Mouse (Mus musculus): ENCODE measurements around the gene Grem1. TPM values are rescaled to one million over a fixed set of nuclear protein-coding genes. Genes with fewer than 3 reads are reported as not detected.

Grem1 gene
- polyA plus RNA-seq, 1 experiment, result 17.9 TPM

- no peak overlapping the region for H3K4me2 ChIP-seq (ENCODE audit: low read depth)
- H3ac ChIP-seq (ENCODE audit: control insufficient read depth, insufficient read length), result no peak overlapping the region
- no peaks in the 10 kb centered on the region for H3K36me3 ChIP-seq (ENCODE audit: control insufficient read depth, insufficient read depth)
- no peak overlapping the region for H3K4me3 ChIP-seq
- no peaks in the 10 kb centered on the region for H3K27me3 ChIP-seq (ENCODE audit: control insufficient read depth, insufficient read depth, insufficient read length)
- TF ChIP-seq TCF12 (IDR thresholded peaks at IDR 0.05; ENCODE audit: insufficient read depth, poor library complexity, severe bottlenecking) (no peak), USF1 (IDR thresholded peaks at IDR 0.05; ENCODE audit: low read depth) (no peak)
- no peaks in the 10 kb centered on the region for H3K79me2 ChIP-seq (ENCODE audit: control insufficient read depth, insufficient read depth)
Observed at GRCm38 (mm10) chr2:113803753-113804152, 45.3 kb upstream of the Grem1 start.

- Histone ChIP-seq H3K27me3 (ENCODE audit: control insufficient read depth, insufficient read depth, insufficient read length) (no peaks in the 10 kb centered on the region), H3K4me2 (ENCODE audit: low read depth) (no peak overlapping the region), H3ac (ENCODE audit: control insufficient read depth, insufficient read length) (no peak overlapping the region), H3K4me3 (no peak overlapping the region), H3K79me2 (ENCODE audit: control insufficient read depth, insufficient read depth) (no peaks in the 10 kb centered on the region), H3K36me3 (ENCODE audit: control insufficient read depth, insufficient read depth) (no peaks in the 10 kb centered on the region)
- TF ChIP-seq POLR2AphosphoS2 (IDR thresholded peaks at IDR 0.05; ENCODE audit: insufficient read length, low read depth), result no peak
- no peak for TF ChIP-seq MYOG (IDR thresholded peaks at IDR 0.05; ENCODE audit: control insufficient read depth in 1 of 3, insufficient read depth in 1 of 3, insufficient read length in 2 of 3, low read depth in 2 of 3)
- TF ChIP-seq TCF3 (IDR thresholded peaks at IDR 0.05; ENCODE audit: insufficient read length, low read depth), result no peak
- no peak for TF ChIP-seq MYOD1 (IDR thresholded peaks at IDR 0.05; ENCODE audit: control insufficient read depth in 1 of 3, insufficient read length in 2 of 3, low read depth in 2 of 3)
- no peak for TF ChIP-seq USF1 (IDR thresholded peaks at IDR 0.05; ENCODE audit: low read depth)
- TF ChIP-seq SRF (IDR thresholded peaks at IDR 0.05; ENCODE audit: control insufficient read depth, insufficient read length, low read depth), result no peak
- no peak for TF ChIP-seq MAX (IDR thresholded peaks at IDR 0.05; ENCODE audit: low read depth)
- TF ChIP-seq REST (IDR thresholded peaks at IDR 0.05; ENCODE audit: insufficient read depth, insufficient read length), result no peak
- no peak for TF ChIP-seq TCF12 (IDR thresholded peaks at IDR 0.05; ENCODE audit: insufficient read depth, poor library complexity, severe bottlenecking)
- TF ChIP-seq CEBPB (IDR thresholded peaks at IDR 0.05; ENCODE audit: insufficient read depth, poor library complexity, severe bottlenecking), result no peak
- TF ChIP-seq E2F4 (IDR thresholded peaks at IDR 0.05; ENCODE audit: insufficient read depth), result no peak
- no peak for TF ChIP-seq POLR2A (IDR thresholded peaks at IDR 0.05; ENCODE audit: insufficient read length, low read depth)
Observed at GRCm38 (mm10) chr2:113800846-113801245, 42.4 kb upstream of the Grem1 start.

- no peaks in the 10 kb centered on the region for H3K79me2 ChIP-seq (ENCODE audit: control insufficient read depth, insufficient read depth)
- H3K36me3 ChIP-seq (ENCODE audit: control insufficient read depth, insufficient read depth), result no peaks in the 10 kb centered on the region
- no peak overlapping the region for H3K4me2 ChIP-seq (ENCODE audit: low read depth)
- no peak overlapping the region for H3ac ChIP-seq (ENCODE audit: control insufficient read depth, insufficient read length)
- no peaks in the 10 kb centered on the region for H3K27me3 ChIP-seq (ENCODE audit: control insufficient read depth, insufficient read depth, insufficient read length)
- no peak overlapping the region for H3K4me3 ChIP-seq
- TF ChIP-seq MAX (IDR thresholded peaks at IDR 0.05; ENCODE audit: low read depth), result no peak
- no peak for TF ChIP-seq MYOG (IDR thresholded peaks at IDR 0.05; ENCODE audit: control insufficient read depth in 1 of 3, insufficient read depth in 1 of 3, insufficient read length in 2 of 3, low read depth in 2 of 3)
- TF ChIP-seq MYOD1 (IDR thresholded peaks at IDR 0.05; ENCODE audit: control insufficient read depth in 1 of 3, insufficient read length in 2 of 3, low read depth in 2 of 3), result no peak
- no peak for TF ChIP-seq TCF12 (IDR thresholded peaks at IDR 0.05; ENCODE audit: insufficient read depth, poor library complexity, severe bottlenecking)
- no peak for TF ChIP-seq SRF (IDR thresholded peaks at IDR 0.05; ENCODE audit: control insufficient read depth, insufficient read length, low read depth)
- TF ChIP-seq USF1 (IDR thresholded peaks at IDR 0.05; ENCODE audit: low read depth), result no peak
- no peak for TF ChIP-seq E2F4 (IDR thresholded peaks at IDR 0.05; ENCODE audit: insufficient read depth)
- no peak for TF ChIP-seq TCF3 (IDR thresholded peaks at IDR 0.05; ENCODE audit: insufficient read length, low read depth)
- TF ChIP-seq POLR2A (IDR thresholded peaks at IDR 0.05; ENCODE audit: insufficient read length, low read depth), result no peak
- TF ChIP-seq POLR2AphosphoS2 (IDR thresholded peaks at IDR 0.05; ENCODE audit: insufficient read length, low read depth), result no peak
- TF ChIP-seq CEBPB (IDR thresholded peaks at IDR 0.05; ENCODE audit: insufficient read depth, poor library complexity, severe bottlenecking), result no peak
- TF ChIP-seq REST (IDR thresholded peaks at IDR 0.05; ENCODE audit: insufficient read depth, insufficient read length), result no peak
Observed at GRCm38 (mm10) chr2:113798605-113799004, 40.2 kb upstream of the Grem1 start.

- no peak overlapping the region for H3K4me3 ChIP-seq
Observed at GRCm38 (mm10) chr2:113795186-113795585, 36.7 kb upstream of the Grem1 start.

GRCm38 (mm10) chr2:113793521-113793920 lies 35.1 kb upstream of the Grem1 start:
- no peaks in the 10 kb centered on the region for H3K27me3 ChIP-seq (ENCODE audit: control insufficient read depth, insufficient read depth, insufficient read length)
- H3K36me3 ChIP-seq (ENCODE audit: control insufficient read depth, insufficient read depth), result no peaks in the 10 kb centered on the region
- no peak overlapping the region for H3K4me3 ChIP-seq
- no peak overlapping the region for H3ac ChIP-seq (ENCODE audit: control insufficient read depth, insufficient read length)
- TF ChIP-seq USF1 (IDR thresholded peaks at IDR 0.05; ENCODE audit: low read depth) (no peak), POLR2AphosphoS2 (IDR thresholded peaks at IDR 0.05; ENCODE audit: insufficient read length, low read depth) (no peak), MYOG (IDR thresholded peaks at IDR 0.05; ENCODE audit: control insufficient read depth in 1 of 3, insufficient read depth in 1 of 3, insufficient read length in 2 of 3, low read depth in 2 of 3) (no peak), CEBPB (IDR thresholded peaks at IDR 0.05; ENCODE audit: insufficient read depth, poor library complexity, severe bottlenecking) (no peak), TCF12 (IDR thresholded peaks at IDR 0.05; ENCODE audit: insufficient read depth, poor library complexity, severe bottlenecking) (no peak), MYOD1 (IDR thresholded peaks at IDR 0.05; ENCODE audit: control insufficient read depth in 1 of 3, insufficient read length in 2 of 3, low read depth in 2 of 3) (no peak)
- H3K79me2 ChIP-seq (ENCODE audit: control insufficient read depth, insufficient read depth), result no peaks in the 10 kb centered on the region
- H3K4me2 ChIP-seq (ENCODE audit: low read depth), result no peak overlapping the region

More at GRCm38 (mm10) chr2:113795186-113795585, 36.7 kb upstream of the Grem1 start:
- TF ChIP-seq MYOD1 (IDR thresholded peaks at IDR 0.05; ENCODE audit: control insufficient read depth in 1 of 3, insufficient read length in 2 of 3, low read depth in 2 of 3) (no peak), POLR2A (IDR thresholded peaks at IDR 0.05; ENCODE audit: insufficient read length, low read depth) (no peak), TCF12 (IDR thresholded peaks at IDR 0.05; ENCODE audit: insufficient read depth, poor library complexity, severe bottlenecking) (no peak), REST (IDR thresholded peaks at IDR 0.05; ENCODE audit: insufficient read depth, insufficient read length) (no peak), SRF (IDR thresholded peaks at IDR 0.05; ENCODE audit: control insufficient read depth, insufficient read length, low read depth) (no peak), CEBPB (IDR thresholded peaks at IDR 0.05; ENCODE audit: insufficient read depth, poor library complexity, severe bottlenecking) (no peak), TCF3 (IDR thresholded peaks at IDR 0.05; ENCODE audit: insufficient read length, low read depth) (no peak), USF1 (IDR thresholded peaks at IDR 0.05; ENCODE audit: low read depth) (no peak), E2F4 (IDR thresholded peaks at IDR 0.05; ENCODE audit: insufficient read depth) (no peak), MYOG (IDR thresholded peaks at IDR 0.05; ENCODE audit: control insufficient read depth in 1 of 3, insufficient read depth in 1 of 3, insufficient read length in 2 of 3, low read depth in 2 of 3) (no peak), MAX (IDR thresholded peaks at IDR 0.05; ENCODE audit: low read depth) (no peak), POLR2AphosphoS2 (IDR thresholded peaks at IDR 0.05; ENCODE audit: insufficient read length, low read depth) (no peak)
- no peaks in the 10 kb centered on the region for H3K27me3 ChIP-seq (ENCODE audit: control insufficient read depth, insufficient read depth, insufficient read length)
- H3K4me2 ChIP-seq (ENCODE audit: low read depth), result no peak overlapping the region
- H3ac ChIP-seq (ENCODE audit: control insufficient read depth, insufficient read length), result no peak overlapping the region
- H3K36me3 ChIP-seq (ENCODE audit: control insufficient read depth, insufficient read depth), result no peaks in the 10 kb centered on the region
- H3K79me2 ChIP-seq (ENCODE audit: control insufficient read depth, insufficient read depth), result no peaks in the 10 kb centered on the region

Data from myocyte (in vitro differentiated cells).